Mouse (Mus musculus) bone marrow, adult 2 months (tissue): ENCODE measurements around the gene Rbm25.

Experiments used
- CTCF ChIP-seq: fragments of 200-500 bp; IDR thresholded peaks from 2 replicates; pipeline ENCODE4 v1.5.1; 2011; ENCODE audit warnings: low read length, control low read depth; ENCODE audit not compliant: control insufficient read depth, insufficient read depth
- POLR2A ChIP-seq: fragments of 200-500 bp; IDR thresholded peaks from 2 replicates; pipeline ENCODE4 v1.6.1; 2011; ENCODE audit warnings: low read depth, mild to moderate bottlenecking, control low read depth, low read length, borderline replicate concordance; ENCODE audit not compliant: control insufficient read depth

GRCm38 (mm10) chr12:83622031-83622755, 8.8 kb upstream of the Rbm25 start:
- no peak for TF ChIP-seq POLR2A
- no peak for TF ChIP-seq CTCF
